Mouse (Mus musculus) ES-E14 (cell line): ENCODE data around the gene Gm49380.

Source experiments
- CHD2 ChIP-seq: IDR thresholded peaks from 2 replicates; pipeline ENCODE4 v1.6.1; 2014; ENCODE audit warnings: mild to moderate bottlenecking, low read depth, low read length, inconsistent platforms
- HCFC1 ChIP-seq: IDR thresholded peaks from 2 replicates; pipeline ENCODE4 v1.6.1; 2012; ENCODE audit warnings: low read length, inconsistent platforms, borderline replicate concordance; ENCODE audit not compliant: insufficient read depth
- MAFK ChIP-seq: IDR thresholded peaks from 2 replicates; pipeline ENCODE4 v1.6.1; 2014; ENCODE audit warnings: mild to moderate bottlenecking, low read depth, low read length, inconsistent platforms; ENCODE audit not compliant: insufficient read depth
- ZC3H11A ChIP-seq: IDR thresholded peaks from 2 replicates; pipeline ENCODE4 v1.6.1; 2012; ENCODE audit warnings: low read depth, mild to moderate bottlenecking, inconsistent platforms, low read length, borderline replicate concordance
- ZNF384 ChIP-seq: IDR thresholded peaks from 2 replicates; pipeline ENCODE4 v1.6.1; 2012; ENCODE audit warnings: low read depth, low read length, inconsistent platforms

- TF ChIP-seq CHD2 (no peak), HCFC1 (no peak), ZNF384 (no peak), ZC3H11A (no peak), MAFK (no peak)
Observed at GRCm38 (mm10) chr9:44131276-44131590, 17.9 kb upstream of the Gm49380 start.
